Mouse (Mus musculus) layer of hippocampus, adult 9-11 months (tissue): ENCODE measurements around the gene Cd72.
A peak's percentile ranks its signal among the peaks of the same experiment; 100 is the strongest.

ENCODE experiments used
- DNase-seq: peaks from one replicate; pipeline ENCODE4 v3.0.0; 2022

Gene Cd72

DNA sequence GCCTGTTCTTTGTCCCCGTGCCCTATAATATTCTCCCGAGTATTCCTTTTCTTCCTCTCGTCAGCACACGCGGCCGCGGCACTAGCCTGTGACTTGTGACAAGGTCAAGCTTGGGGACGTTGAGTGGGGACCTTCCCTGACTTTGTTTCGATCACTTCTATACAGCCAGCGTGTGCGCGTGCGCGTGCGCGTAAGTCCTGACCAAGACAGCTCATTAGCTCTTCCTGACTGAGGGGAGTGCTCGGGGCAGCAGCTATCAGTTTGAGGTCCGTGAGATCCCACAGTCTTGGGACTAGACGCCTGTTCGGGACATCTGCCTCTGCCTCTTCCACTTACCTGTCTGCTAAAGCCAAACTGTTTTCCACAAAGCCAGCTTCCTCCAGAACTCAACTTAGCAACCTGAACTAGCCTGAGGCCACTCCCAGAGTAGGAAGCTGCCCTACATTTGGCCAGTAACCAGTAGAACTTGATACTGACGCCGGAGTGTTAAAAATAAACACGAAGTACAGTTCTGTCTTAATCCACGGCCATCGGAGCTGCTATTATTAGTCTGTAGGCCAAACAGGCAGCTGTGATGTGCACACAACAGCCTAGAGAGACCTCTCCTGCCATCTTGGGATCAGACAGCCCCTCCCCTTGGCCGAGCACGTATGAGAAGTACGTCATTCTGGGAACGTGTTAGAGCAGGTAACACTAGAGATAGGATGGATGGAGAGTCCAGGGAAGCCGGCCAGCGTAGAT lies 54.9 kb downstream of the Cd72 start:
- DNase-seq: no peak

- DNase-seq: peak; percentile 62
These were observed 55.5 kb downstream of the Cd72 start for GRCm38 (mm10) chr4:43398829-43399331.

- peak; percentile 45 for DNase-seq
These were observed 56.4 kb downstream of the Cd72 start for GRCm38 (mm10) chr4:43398014-43398413.
